Mouse (Mus musculus) heart, postnatal 14 days (tissue): ENCODE data around the gene Zfyve28. TPM values are rescaled to one million over a fixed set of nuclear protein-coding genes. Genes with fewer than 3 reads are reported as not detected.

Source experiments
- DNase-seq, 2 experiments: peaks; one replicate each; pipeline ENCODE4 v3.0.0; 2021 to 2022
- intact Hi-C: fragments of 180-260 bp; cut with DNase I; formaldehyde crosslinking; loops from one replicate; pipeline ENCODE4 v1.15.1; 2025
- total RNA-seq, 2 experiments: library from RNA; stranded (reverse); gene quantifications; 2 replicates each; pipeline ENCODE4 v1.2.3; 2021

Zfyve28 gene
- total RNA-seq, 2 experiments from 2014 or later = 0.41 to 1.0 TPM

DNA sequence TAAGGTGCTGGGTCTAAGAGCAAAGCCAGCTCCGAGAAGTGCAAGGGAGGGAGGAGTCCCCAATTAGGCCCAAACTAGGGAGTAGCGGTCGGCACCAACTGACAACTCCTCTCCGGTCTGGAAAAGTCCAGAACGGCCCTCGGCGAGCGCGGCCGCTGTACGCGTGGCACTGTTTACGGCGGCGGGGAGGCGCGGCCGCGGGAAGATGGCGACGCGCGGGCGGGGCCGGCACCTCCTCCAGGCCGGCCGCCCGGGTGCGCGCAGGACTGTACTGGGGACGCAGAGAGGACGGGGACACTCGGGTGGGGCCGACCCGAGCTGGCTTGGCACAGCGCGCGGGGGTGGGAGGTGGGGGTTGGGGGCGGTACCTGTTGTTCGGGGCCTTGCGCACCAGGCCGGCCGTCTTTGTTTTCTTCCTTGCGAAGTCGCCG lies 101.3 kb downstream of the Zfyve28 start:
- intact Hi-C loops = loop anchor here (2.0 kb wide), 1 partner anchor 16 kb away; no protein-coding TSS in a partner anchor

GRCm38 (mm10) chr5:34186391-34186790 lies 101.9 kb downstream of the Zfyve28 start:
- intact Hi-C loops = loop anchor here (2.0 kb wide), 1 partner anchor 16 kb away; no protein-coding TSS in a partner anchor
- peak in 1 of 2 experiments; percentile 19 for DNase-seq

More for the DNA sequence above, 101.3 kb downstream of the Zfyve28 start:
- DNase-seq = peak; percentile 73 to 81

GRCm38 (mm10) chr5:34185791-34186190 lies 102.5 kb downstream of the Zfyve28 start:
- intact Hi-C loops = loop anchor here (2.0 kb wide), 1 partner anchor 15 kb away; no protein-coding TSS in a partner anchor

GRCm38 (mm10) chr5:34185051-34185580 lies 103.1 kb downstream of the Zfyve28 start:
- DNase-seq = peak in 1 of 2 experiments; percentile 2
- intact Hi-C loops = no loop called here

More at GRCm38 (mm10) chr5:34185791-34186190, 102.5 kb downstream of the Zfyve28 start:
- DNase-seq = no peak

- intact Hi-C loops = no loop called here
- DNase-seq = peak; percentile 2 to 3
Measured at GRCm38 (mm10) chr5:34183976-34184375, 104.3 kb downstream of the Zfyve28 start.

DNA sequence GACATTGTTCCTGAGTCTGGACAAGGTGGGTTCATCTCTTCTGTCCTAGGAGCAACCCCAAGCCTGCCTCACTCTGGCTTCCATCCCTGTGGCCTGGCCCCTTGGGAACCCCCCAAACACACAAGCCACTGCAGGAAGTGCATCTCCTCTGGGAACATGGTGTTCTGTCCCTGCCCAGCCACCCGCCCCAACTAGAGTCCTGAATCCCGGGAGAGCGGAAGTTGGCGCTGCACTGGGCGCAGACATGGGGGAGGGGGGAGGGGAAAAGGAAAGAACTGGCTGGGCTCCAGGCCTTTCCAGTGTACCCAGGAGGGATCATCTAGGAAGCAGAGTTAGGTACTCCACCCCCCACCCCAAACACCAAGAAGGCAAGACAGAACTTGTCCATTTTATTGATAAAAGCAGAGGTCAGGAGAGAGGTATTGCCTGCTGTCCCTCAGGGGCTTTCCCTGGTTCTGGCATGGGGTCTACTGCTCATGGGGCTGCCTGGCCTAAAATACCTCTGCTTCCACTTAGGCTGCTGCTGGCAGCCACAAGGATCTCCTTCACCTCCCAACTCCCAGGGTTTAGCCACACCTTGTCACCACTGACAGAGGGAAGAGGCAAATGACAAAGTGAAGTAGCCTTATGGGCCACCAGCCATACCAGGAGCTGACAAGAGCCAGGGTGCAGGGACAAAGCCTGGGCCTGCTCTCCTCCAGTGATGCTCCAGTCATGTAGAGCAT lies 104.9 kb downstream of the Zfyve28 start:
- intact Hi-C loops = no loop called here
- peak; percentile 71 to 80 for DNase-seq

DNA sequence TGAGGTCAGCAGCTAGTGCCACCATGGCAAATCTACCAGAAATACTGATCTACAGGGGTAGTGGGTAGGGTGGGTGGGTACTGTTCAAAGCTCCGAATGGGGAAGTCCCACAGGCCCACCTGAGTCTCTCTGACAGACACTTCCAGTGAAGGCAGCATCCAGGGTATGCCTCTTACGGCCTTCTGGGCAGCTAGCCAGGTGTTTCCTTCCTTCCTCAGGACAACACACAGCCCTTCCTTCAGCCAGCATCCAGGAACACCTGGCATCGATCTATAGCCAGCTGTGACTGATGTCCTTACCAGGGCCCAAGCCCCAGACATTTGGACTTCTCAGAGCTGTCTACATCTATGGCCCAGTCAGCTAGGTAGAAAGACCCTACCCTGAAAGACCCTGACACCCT lies 105.8 kb downstream of the Zfyve28 start:
- DNase-seq = peak; percentile 0 to 65
- intact Hi-C loops = no loop called here

DNA sequence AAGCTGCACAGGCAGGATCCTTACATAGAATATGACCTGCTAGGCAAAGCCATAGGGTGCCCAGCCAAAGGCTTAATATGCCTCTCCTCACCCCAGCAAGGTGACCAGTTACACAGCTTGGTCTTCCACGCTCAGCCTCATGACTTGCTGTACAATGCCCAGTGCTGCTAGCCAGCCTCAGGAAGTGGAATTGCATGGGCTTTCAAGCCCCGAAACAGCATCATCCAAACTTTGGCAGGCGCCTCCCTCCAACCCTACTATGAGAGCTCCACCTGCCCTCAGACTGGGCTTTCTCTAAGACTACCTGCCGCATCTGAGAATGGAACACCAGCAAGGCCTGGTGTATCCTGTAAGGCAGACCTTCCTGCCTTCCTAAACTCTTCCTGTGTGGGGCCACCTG lies 110.4 kb downstream of the Zfyve28 start:
- intact Hi-C loops = no loop called here
- DNase-seq = no peak

DNA sequence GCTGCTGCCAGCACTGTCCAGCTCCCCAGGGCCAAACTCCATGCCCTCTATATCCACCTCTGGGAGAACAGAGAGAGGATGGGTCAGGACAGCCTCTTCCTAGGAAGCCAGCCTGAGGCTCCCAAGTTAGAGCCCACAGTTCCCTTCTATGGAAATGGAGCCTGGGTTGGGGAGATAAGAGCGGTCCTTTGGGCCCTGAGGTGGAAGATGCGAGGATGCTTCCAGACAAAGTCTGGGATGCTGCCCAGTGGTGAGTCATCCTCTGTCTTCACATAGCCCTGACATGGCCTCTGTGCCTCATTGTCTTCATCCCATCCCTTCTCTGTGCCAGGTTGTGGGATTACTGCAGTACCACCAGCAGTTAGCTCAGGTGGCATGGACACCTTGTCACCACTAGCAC lies 111.2 kb downstream of the Zfyve28 start:
- intact Hi-C loops = no loop called here
- DNase-seq = no peak

DNA sequence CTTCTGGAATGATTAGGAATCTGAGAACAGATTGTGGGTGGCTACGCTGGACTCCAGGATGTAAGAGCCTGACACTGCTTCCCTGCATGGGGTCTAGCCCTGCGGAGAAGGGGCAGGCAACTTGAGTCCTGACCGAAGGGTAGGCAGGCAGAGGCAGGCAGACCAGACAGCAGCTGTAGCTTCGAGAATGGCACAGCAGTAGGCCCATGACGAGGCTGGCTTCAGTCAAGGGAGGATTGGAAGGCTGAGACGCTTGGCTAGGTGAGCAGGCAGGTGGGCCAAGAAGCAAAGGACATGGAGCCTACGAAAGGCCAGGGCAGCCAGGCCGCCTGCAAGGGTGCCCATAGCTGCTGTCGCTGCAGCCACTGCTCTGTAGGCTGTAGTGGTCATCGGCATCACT lies 111.6 kb downstream of the Zfyve28 start:
- DNase-seq = no peak
- intact Hi-C loops = no loop called here

- intact Hi-C loops = no loop called here
- no peak for DNase-seq
Measured at GRCm38 (mm10) chr5:34175403-34175694, 112.9 kb downstream of the Zfyve28 start.

- intact Hi-C loops = no loop called here
- no peak for DNase-seq
Measured at GRCm38 (mm10) chr5:34174550-34175402, 113.5 kb downstream of the Zfyve28 start.

GRCm38 (mm10) chr5:34174021-34174420 lies 114.2 kb downstream of the Zfyve28 start:
- intact Hi-C loops = no loop called here
- DNase-seq = no peak

- DNase-seq = peak in 1 of 2 experiments; percentile 20
- intact Hi-C loops = loop anchor here (2.0 kb wide), 1 partner anchor 16 kb away; the partner anchor contains the start of gene Mxd4
Measured at GRCm38 (mm10) chr5:34170726-34171125, 117.5 kb downstream of the Zfyve28 start.

- intact Hi-C loops = loop anchor here (2.0 kb wide), 1 partner anchor 17 kb away; the partner anchor contains the start of gene Mxd4
- DNase-seq = no peak
Measured at GRCm38 (mm10) chr5:34169954-34170353, 118.3 kb downstream of the Zfyve28 start.

GRCm38 (mm10) chr5:34168950-34169891 lies 119.0 kb downstream of the Zfyve28 start, which contains the start of the genes Poln and Haus3:
Poln (minus strand) TSS chr5:34169448.
Haus3 (minus strand) TSS chr5:34169527.
- intact Hi-C loops = no loop called here
- DNase-seq = peak; percentile 96

GRCm38 (mm10) chr5:34167857-34168256 lies 120.4 kb downstream of the Zfyve28 start:
- DNase-seq = no peak
- intact Hi-C loops = no loop called here

DNA sequence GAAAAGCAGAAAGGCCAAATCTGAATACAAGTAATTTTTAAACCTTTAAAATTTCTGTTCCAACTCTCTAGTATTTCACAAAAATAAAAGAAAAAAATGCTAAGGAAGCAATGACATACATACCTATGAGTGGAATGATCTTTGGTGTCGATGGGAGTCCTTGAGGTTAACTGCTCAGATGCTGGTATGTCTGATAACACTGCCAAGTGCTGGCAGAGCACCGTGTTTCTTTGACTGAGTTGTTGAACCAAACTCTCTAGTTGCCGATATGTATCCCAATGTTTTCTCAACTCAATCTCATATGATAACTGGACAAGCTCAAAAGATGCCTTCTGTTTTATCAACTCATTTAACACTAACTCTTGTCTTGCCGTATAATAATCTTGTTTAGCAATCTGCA lies 122.5 kb downstream of the Zfyve28 start:
- intact Hi-C loops = no loop called here
- DNase-seq = no peak

DNA sequence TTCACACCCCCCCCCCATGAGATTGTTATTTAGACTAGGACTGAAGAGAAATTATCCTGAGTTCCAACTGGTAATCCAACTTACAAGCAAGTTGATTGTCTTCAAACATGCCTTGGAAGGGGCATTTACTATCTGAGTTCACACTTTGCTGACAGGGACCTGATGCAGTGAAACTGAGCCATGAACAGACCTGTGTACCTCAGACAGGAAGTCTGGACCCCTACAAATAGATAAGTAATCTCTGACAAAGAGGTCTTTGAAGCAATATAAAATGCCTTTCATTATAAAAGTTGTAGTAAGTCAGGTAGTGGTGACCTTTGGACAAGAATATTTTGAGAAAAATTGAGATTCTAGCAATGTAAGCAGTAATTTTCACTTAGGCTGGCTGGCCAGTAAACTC lies 139.8 kb downstream of the Zfyve28 start:
- intact Hi-C loops = loop anchor here (5.0 kb wide), 1 partner anchor 44 kb away; no protein-coding TSS in a partner anchor
- DNase-seq = no peak

GRCm38 (mm10) chr5:34147554-34147953 lies 140.7 kb downstream of the Zfyve28 start:
- no peak for DNase-seq
- intact Hi-C loops = loop anchor here (5.0 kb wide), 1 partner anchor 45 kb away; no protein-coding TSS in a partner anchor
